Comparison of ENCODE assay signal across 26 mouse cellular contexts in the genomic region with DNA sequence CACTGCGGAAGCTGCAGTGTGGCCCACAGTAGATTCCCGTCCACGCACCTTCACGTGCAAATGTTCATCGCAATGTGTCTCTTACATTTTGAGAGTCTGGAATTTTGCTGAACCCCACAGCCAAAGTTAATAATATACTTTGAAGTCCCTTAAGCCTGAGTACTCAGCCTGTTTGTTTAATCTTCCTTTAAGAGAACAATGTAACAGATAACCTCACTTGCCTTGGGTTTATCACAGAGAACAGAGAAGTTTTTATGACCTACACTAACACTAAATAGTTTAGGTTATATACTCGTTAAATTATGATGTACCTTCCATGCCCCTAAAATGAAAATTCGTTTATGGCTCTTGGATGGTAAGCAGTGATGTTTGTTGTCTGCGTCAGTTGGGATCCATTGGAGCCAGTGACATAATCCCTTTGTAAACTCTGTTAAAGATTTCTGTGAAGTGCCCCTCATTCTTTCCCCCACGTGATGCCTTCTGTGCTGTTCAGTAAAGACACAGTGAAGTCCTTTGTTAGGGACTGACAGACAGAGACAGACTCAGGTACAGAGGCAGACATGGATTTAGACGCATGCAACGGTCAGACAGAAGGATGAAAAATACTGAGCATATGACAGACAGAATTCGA. TPM values are rescaled to one million over a fixed set of nuclear protein-coding genes. Genes with fewer than 3 reads are reported as not detected.
A peak's percentile ranks its signal among the peaks of the same experiment; 100 is the strongest.
DNase-seq lines count a peak whose midpoint lies in the region; ATAC-seq and TF ChIP-seq lines count a peak whose summit lies in the region.
"Had no signal": no experiment of that assay in that cellular context is flagged by ENCODE, and none has a peak within 500 bp of the region (broad histone marks: within the 10 kb centered on the region; RNA-seq: fewer than 3 reads in every experiment).

No protein-coding gene starts in this region.

- H3K9me3 ChIP-seq in lung, embryonic 14.5 days (ENCODE audit: low read depth, low read length), result no peaks in the 10 kb centered on the region
- H3K9me3 ChIP-seq in intestine, embryonic 16.5 days (ENCODE audit: control insufficient read depth, low read length), result no peaks in the 10 kb centered on the region
- H3K9me3 ChIP-seq: embryonic facial prominence, embryonic 13.5 days; embryonic facial prominence, embryonic 15.5 days; forebrain, embryonic 13.5 days had no signal

- no peak overlapping the region for H3K4me2 ChIP-seq in lung, embryonic 14.5 days
- 0 out of 2 replicates have a peak overlapping the region, but pooled peaks have one; percentile 7 for H3K4me2 ChIP-seq in intestine, embryonic 16.5 days (ENCODE audit: low read depth, low read length)
- H3K4me2 ChIP-seq: embryonic facial prominence, embryonic 13.5 days; embryonic facial prominence, embryonic 15.5 days; forebrain, embryonic 13.5 days; forebrain, embryonic 15.5 days had no signal

- H3K27me3 ChIP-seq in lung, embryonic 14.5 days (ENCODE audit: insufficient read depth, low read length), result peaks cover 17% of the 10 kb centered on the region; the same call in 1 of the 2 replicates
- no peaks in the 10 kb centered on the region for H3K27me3 ChIP-seq in intestine, embryonic 16.5 days (replicated peaks; ENCODE audit: control insufficient read depth, insufficient read depth, low read length)
- no peaks in the 10 kb centered on the region for H3K27me3 ChIP-seq in small intestine, adult 2 months (ENCODE audit: control insufficient read depth, insufficient read depth, low read length)

- 42% methylated on average over 12 of the region's 12 CpGs for WGBS in lung, embryonic 14.5 days
- 35% methylated on average over 12 of the region's 12 CpGs for WGBS in intestine, embryonic 16.5 days
- 20% methylated on average over 12 of the region's 12 CpGs for WGBS in small intestine, adult 2 months

- H3K4me1 ChIP-seq in lung, embryonic 14.5 days (ENCODE audit: insufficient read depth), result no peaks in the 10 kb centered on the region
- H3K4me1 ChIP-seq in intestine, embryonic 16.5 days (ENCODE audit: control insufficient read depth, insufficient read depth, low read length), result peaks cover 2% of the 10 kb centered on the region
- peaks cover 21% of the 10 kb centered on the region for H3K4me1 ChIP-seq in small intestine, adult 2 months (ENCODE audit: control insufficient read depth, insufficient read depth, insufficient read length, low read length)
- H3K4me1 ChIP-seq: embryonic facial prominence, embryonic 13.5 days; embryonic facial prominence, embryonic 15.5 days; forebrain, embryonic 13.5 days; forebrain, embryonic 15.5 days had no signal

- DNase-seq in lung, embryonic 14.5 days, result peak; percentile 19
- no peak for DNase-seq in lung, postnatal 25 days (ENCODE audit: low spot score)
- DNase-seq in retina, embryonic 14.5 days (ENCODE audit: low spot score), result no peak
- DNase-seq in spleen, adult 12 weeks (ENCODE audit: low spot score), result no peak
- DNase-seq: adrenal gland, adult 2 months; adrenal gland, postnatal 10 days; adrenal gland, postnatal 36 days; cerebellum, adult 11 months; cerebellum, adult 18-20 months; cerebellum, adult 8-10 months; cerebellum, adult 9-11 months; cerebellum, postnatal 14 days; cerebellum, postnatal 36 days; embryo, embryonic 11 days; forebrain, postnatal 0 days had no signal

- no peak overlapping the region for H3K9ac ChIP-seq in lung, embryonic 14.5 days
- no peak overlapping the region for H3K9ac ChIP-seq in intestine, embryonic 16.5 days (ENCODE audit: low read depth, low read length)
- H3K9ac ChIP-seq: embryonic facial prominence, embryonic 13.5 days; embryonic facial prominence, embryonic 15.5 days; forebrain, embryonic 13.5 days; forebrain, embryonic 15.5 days; forebrain, postnatal 0 days had no signal

- no peak for TF ChIP-seq POLR2A in small intestine, adult 2 months (IDR thresholded peaks at IDR 0.05; ENCODE audit: low read depth, low read length)

- H3K36me3 ChIP-seq in lung, embryonic 14.5 days (ENCODE audit: insufficient read depth), result no peaks in the 10 kb centered on the region
- H3K36me3 ChIP-seq in intestine, embryonic 16.5 days (ENCODE audit: control insufficient read depth, insufficient read depth, low read length), result no peaks in the 10 kb centered on the region
- H3K36me3 ChIP-seq in small intestine, adult 2 months (ENCODE audit: control insufficient read depth, insufficient read depth, low read length), result no peaks in the 10 kb centered on the region
- H3K36me3 ChIP-seq: embryonic facial prominence, embryonic 13.5 days; embryonic facial prominence, embryonic 15.5 days; forebrain, embryonic 15.5 days had no signal

- H3K4me3 ChIP-seq in lung, embryonic 14.5 days (ENCODE audit: low read depth, low read length), result no peak overlapping the region
- H3K4me3 ChIP-seq in intestine, embryonic 16.5 days (ENCODE audit: low read length), result no peak overlapping the region
- no peak overlapping the region for H3K4me3 ChIP-seq in small intestine, adult 2 months (ENCODE audit: low read depth, low read length)
- H3K4me3 ChIP-seq: embryonic facial prominence, embryonic 13.5 days; embryonic facial prominence, embryonic 15.5 days; forebrain, embryonic 13.5 days; forebrain, embryonic 15.5 days had no signal

- TF ChIP-seq CTCF in lung, embryonic 14.5 days (IDR thresholded peaks at IDR 0.05; ENCODE audit: low read depth), result no peak
- no peak for TF ChIP-seq CTCF in small intestine, adult 2 months (IDR thresholded peaks at IDR 0.05; ENCODE audit: extremely low read depth, insufficient read length, insufficient replicate concordance, low read depth, low read length)

- no peak for ATAC-seq in lung, embryonic 14.5 days (ENCODE audit: insufficient read depth)
- ATAC-seq in intestine, embryonic 16.5 days, result peak; percentile 53
- ATAC-seq in erythroblast, adult 5-6 weeks (replicated peaks; ENCODE audit: low FRiP score, poor library complexity, severe bottlenecking), result no peak
- ATAC-seq: forebrain, embryonic 13.5 days; forebrain, embryonic 15.5 days; forebrain, postnatal 0 days had no signal

- H3K27ac ChIP-seq in lung, embryonic 14.5 days (ENCODE audit: low read depth), result no peak overlapping the region
- peak overlapping the region; percentile 75 for H3K27ac ChIP-seq in intestine, embryonic 16.5 days (ENCODE audit: low read length)
- H3K27ac ChIP-seq in small intestine, adult 2 months (ENCODE audit: insufficient read depth, low read depth, low read length), result peak overlapping the region; percentile 86
- H3K27ac ChIP-seq: embryonic facial prominence, embryonic 13.5 days; embryonic facial prominence, embryonic 15.5 days; forebrain, embryonic 13.5 days; forebrain, embryonic 15.5 days had no signal

RNA-seq across cellular contexts. Expression of gene B4galnt2, which starts 7.4 kb away (rescaled TPM):
- polyA plus RNA-seq in lung, embryonic 14.5 days (2014; fragmentation: Nextera tagmentation; extraction: Ambion mirVana), result 0.11 and 0.18 TPM in 2 replicates
- polyA plus RNA-seq in intestine, embryonic 16.5 days (2015; fragmentation: Nextera tagmentation; extraction: Ambion mirVana), result 41.8 and 44.3 TPM in 2 replicates
- 75.7 and 133 TPM in 2 replicates for polyA plus RNA-seq in small intestine, adult 2 months (2012; rRNA removed)
- total RNA-seq in erythroblast, adult 5-6 weeks (2015; ENCODE audit: low replicate concordance), result not detected in 2 replicates
- not detected in 2 replicates for total RNA-seq in erythroblast, adult 5-6 weeks (2017; ENCODE audit: low replicate concordance)
- total RNA-seq: adrenal gland, adult 2 months; adrenal gland, postnatal 10 days; adrenal gland, postnatal 36 days; common myeloid progenitor, adult 5-6 weeks; forebrain, postnatal 0 days had no signal
- polyA plus RNA-seq: adrenal gland, adult 2 months; C2C12; embryonic facial prominence, embryonic 11.5 days; forebrain, embryonic 11.5 days; forebrain, embryonic 13.5 days; forebrain, embryonic 15.5 days; forebrain, postnatal 0 days had no signal

Comparison
In these comparisons a context has a peak if more than half of its experiments do, and no peak if none do; other contexts are left out.
1. RNA of gene B4galnt2, which starts 7.4 kb away (polyA plus RNA-seq): 75.7 to 133 TPM in small intestine, adult 2 months and 41.8 to 44.3 TPM in intestine, embryonic 16.5 days; 0.11 to 0.18 TPM in lung, embryonic 14.5 days; every median in the first group is over 10 times any median in the second.